In the genomic region with DNA sequence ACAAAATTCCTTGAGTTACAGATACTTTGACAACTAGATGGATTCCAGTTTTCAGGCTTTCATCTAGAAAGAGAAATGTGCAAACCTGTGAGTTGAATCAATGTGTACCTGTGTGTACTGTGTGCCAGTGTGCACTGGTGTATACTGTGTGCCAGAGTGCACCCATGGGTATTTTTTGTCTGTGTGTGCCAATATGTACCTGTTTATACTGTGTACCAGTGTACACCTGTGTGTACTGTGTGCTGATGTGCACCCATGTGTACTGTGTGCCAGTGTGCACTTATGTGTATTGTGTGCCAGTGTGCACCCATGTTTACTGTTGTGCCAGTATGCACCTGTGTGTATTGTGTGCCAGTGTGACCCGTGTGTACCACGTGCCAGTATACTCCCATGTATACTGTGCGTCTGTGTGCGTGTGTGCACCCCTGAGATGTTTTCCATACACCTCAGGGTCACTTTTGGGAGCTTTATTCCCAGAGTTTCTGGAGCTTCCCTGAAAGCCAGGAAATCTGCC, we compare ENCODE assay signal across 12 mouse cellular contexts.
"Had no signal": no experiment of that assay in that cellular context is flagged by ENCODE, and none has a peak within 500 bp of the region (broad histone marks: within the 10 kb centered on the region; RNA-seq: fewer than 3 reads in every experiment).

No protein-coding gene starts in this region.

- H3K36me3 ChIP-seq: liver, embryonic 13.5 days; lung, embryonic 15.5 days; neural tube, embryonic 12.5 days had no signal

- H3K4me2 ChIP-seq: liver, embryonic 13.5 days; lung, embryonic 15.5 days; neural tube, embryonic 12.5 days had no signal

- ATAC-seq: liver, postnatal 0 days had no signal

- H3K9me3 ChIP-seq: liver, embryonic 13.5 days; lung, embryonic 15.5 days; neural tube, embryonic 12.5 days had no signal

- H3K27ac ChIP-seq: liver, embryonic 13.5 days; lung, embryonic 15.5 days; macrophage; neural tube, embryonic 12.5 days had no signal

- H3K27me3 ChIP-seq: liver, embryonic 13.5 days; lung, embryonic 15.5 days; neural tube, embryonic 12.5 days had no signal

- H3K4me1 ChIP-seq: liver, embryonic 13.5 days had no signal

- H3K9ac ChIP-seq: liver, embryonic 13.5 days; liver, postnatal 0 days; lung, embryonic 15.5 days; neural tube, embryonic 12.5 days had no signal

- H3K4me3 ChIP-seq: liver, embryonic 13.5 days; lung, embryonic 15.5 days; neural tube, embryonic 12.5 days had no signal

- DNase-seq: kidney, adult 11 months; kidney, adult 9 months; kidney, postnatal 10 days; liver; liver, embryonic 13.5 days; liver, postnatal 0 days; lung, postnatal 14 days; thymus, adult 2 months; thymus, postnatal 25 days had no signal
